Mouse (Mus musculus): ENCODE measurements at regions not wholly inside any gene's neighbourhood (a gene's known extent, or its start where the extent isn't known, plus 50 kb on each side); places are given as distances from the start of the nearest gene placed in this dataset.

GRCm38 (mm10) chr4:47881560-47881959, 163.4 kb upstream of the Nr4a3 start:
- TF ChIP-seq POLR2A (IDR thresholded peaks at IDR 0.05; ENCODE audit: borderline replicate concordance, extremely low read depth, low read depth, low read length): no peak
- TF ChIP-seq CTCF (IDR thresholded peaks at IDR 0.05; ENCODE audit: insufficient read depth, low read length): no peak
